Mouse (Mus musculus): ENCODE results near the gene Pacsin2.

GRCm38 (mm10) chr15:83481236-83481780 is 16.9 kb upstream of the Pacsin2 start:
- TF ChIP-seq CTCF (IDR thresholded peaks at IDR 0.05; ENCODE audit: extremely low read depth, insufficient read length, insufficient replicate concordance, low read depth, low read length) (no peak), POLR2A (IDR thresholded peaks at IDR 0.05; ENCODE audit: low read depth, low read length) (no peak)
